Mouse (Mus musculus) ES-E14 (cell line): ENCODE results near the gene Fblim1.

Experiments
- CHD2 ChIP-seq: IDR thresholded peaks from 2 replicates; pipeline ENCODE4 v1.6.1; 2014; ENCODE audit warnings: mild to moderate bottlenecking, low read depth, low read length, inconsistent platforms
- MAFK ChIP-seq: IDR thresholded peaks from 2 replicates; pipeline ENCODE4 v1.6.1; 2014; ENCODE audit warnings: mild to moderate bottlenecking, low read depth, low read length, inconsistent platforms; ENCODE audit not compliant: insufficient read depth
- ZNF384 ChIP-seq: IDR thresholded peaks from 2 replicates; pipeline ENCODE4 v1.6.1; 2012; ENCODE audit warnings: low read depth, low read length, inconsistent platforms

GRCm38 (mm10) chr4:141622091-141622490 is 16.2 kb upstream of the Fblim1 start:
- TF ChIP-seq MAFK = no peak
- no peak for TF ChIP-seq CHD2
- TF ChIP-seq ZNF384 = no peak
